Mouse (Mus musculus) frontal cortex, postnatal 25 days (tissue): ENCODE measurements at regions not wholly inside any gene's neighbourhood (a gene's known extent, or its start where the extent isn't known, plus 50 kb on each side); places are given as distances from the start of the nearest gene placed in this dataset.
A peak's percentile ranks its signal among the peaks of the same experiment; 100 is the strongest.

Source experiments
- DNase-seq, 2 experiments: peaks; one replicate each; pipeline ENCODE4 v3.0.0; 2022; ENCODE audit warnings: low spot score in 2 of 2

DNA sequence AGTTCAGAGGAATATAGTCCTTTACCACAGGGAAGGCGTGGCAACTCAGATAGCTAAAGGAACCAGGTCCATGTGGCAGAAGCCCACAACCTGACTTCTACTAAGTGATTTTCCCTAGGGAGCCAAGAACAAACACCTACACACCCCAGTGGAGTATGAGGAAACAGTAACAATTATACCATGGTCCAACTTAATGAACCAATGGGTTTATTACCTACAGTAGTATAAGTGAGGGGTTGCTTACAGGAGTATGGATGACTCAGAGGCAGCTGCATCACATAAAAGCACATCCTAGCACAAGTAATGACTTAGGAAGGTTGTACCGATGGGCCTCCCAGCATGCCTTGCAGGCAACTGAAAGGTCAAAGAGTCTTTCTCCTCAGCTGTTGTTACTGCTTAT lies 98.7 kb upstream of the Cul1 start:
- no peak for DNase-seq

DNA sequence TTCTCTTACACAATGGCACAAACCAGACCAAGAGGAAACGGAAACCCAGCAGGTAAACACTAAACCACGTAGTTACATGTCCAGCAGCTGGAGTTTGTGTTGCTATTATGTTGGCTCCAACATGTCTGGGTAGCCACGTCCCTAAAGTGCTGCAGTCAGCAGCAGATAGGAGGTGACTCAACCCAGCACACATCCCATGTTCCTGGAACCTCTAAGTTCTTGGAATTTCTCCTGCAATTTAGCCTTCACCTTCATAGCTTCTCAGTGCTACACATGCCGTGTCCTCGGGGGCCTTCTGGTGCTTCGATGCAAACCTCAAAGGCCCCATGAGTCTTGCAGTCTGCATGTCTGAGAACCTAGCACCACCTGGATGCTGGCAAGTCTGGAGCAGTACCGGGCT lies 97.7 kb upstream of the Cul1 start:
- no peak for DNase-seq

DNA sequence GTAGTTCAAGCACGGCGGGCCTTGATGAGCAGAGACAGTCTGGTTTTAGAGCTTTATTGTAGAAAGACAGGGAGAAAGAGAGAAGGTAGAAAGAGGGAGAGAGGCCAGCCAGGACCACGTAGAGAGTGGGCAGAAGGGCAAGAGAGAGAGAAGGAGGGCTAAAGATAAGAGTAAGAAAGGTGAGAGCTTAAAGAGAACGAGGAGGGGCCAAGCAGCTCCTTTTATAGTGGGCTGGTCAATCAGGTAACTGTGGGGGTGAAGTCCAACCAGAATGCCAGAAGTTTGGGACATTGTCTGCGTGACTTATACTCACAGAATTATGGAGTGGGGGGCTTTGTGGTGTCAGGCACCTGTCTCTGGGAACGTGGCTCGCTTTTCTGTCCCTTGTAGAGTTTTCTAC lies 96.7 kb upstream of the Cul1 start:
- DNase-seq, result no peak

DNA sequence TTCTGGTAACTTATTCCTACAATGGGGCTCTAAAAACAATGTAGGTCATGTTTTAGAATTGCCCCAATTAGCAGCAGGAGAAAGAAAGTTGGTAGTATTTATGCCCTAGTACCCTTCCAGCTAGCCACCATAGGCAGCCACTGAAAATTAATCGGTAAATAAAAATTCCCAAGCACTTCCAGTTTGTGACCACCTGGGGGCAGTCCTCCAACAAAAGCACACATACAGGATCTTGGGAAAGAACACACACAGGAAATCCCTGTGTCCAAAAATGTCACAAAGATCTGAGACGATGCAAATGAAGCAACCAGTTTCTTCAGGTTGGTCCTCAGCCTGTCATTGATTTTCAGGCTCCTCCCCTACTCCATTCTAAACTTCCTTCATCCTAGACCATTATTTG lies 94.5 kb upstream of the Cul1 start:
- DNase-seq, result peak in 1 of 2 experiments; percentile 21

DNA sequence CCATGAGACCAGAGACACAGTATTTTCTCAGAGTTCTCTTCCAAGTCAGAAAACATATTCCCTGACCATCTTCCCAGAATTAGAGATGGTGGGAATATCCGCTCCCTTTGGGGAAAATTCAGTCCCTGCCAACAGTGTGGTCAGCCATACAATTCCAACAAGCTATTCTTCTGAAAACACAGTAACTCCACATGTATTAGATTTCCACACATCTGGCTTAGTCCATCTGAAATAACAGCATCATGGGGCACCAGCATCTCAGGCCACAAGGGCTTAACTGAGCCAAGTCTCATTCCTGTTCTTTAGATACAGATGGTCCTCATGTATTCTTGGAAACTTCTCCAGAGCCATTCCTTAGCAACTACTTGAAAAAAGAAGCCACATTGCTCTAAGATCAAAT lies 89.2 kb upstream of the Cul1 start:
- no peak for DNase-seq

DNA sequence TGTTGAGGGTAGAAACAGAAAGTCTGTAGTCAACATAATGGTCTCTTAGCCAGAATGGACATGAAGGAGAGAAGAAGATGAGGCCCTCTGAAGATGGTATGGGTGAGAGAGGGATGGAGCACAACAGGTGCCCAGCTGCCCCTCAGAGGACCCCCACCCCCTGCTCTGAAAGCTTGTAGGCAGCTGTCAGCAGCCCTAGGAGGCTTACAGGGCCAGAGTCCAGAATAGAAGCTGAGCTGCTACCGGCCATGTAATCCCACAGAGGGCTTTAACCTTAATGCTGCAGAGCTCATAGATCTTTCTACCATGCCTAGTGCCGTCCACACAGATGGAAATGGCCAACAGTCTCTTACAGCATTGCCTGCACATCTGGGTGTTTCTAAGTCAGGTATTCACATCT lies 88.6 kb upstream of the Cul1 start:
- DNase-seq, result no peak

DNA sequence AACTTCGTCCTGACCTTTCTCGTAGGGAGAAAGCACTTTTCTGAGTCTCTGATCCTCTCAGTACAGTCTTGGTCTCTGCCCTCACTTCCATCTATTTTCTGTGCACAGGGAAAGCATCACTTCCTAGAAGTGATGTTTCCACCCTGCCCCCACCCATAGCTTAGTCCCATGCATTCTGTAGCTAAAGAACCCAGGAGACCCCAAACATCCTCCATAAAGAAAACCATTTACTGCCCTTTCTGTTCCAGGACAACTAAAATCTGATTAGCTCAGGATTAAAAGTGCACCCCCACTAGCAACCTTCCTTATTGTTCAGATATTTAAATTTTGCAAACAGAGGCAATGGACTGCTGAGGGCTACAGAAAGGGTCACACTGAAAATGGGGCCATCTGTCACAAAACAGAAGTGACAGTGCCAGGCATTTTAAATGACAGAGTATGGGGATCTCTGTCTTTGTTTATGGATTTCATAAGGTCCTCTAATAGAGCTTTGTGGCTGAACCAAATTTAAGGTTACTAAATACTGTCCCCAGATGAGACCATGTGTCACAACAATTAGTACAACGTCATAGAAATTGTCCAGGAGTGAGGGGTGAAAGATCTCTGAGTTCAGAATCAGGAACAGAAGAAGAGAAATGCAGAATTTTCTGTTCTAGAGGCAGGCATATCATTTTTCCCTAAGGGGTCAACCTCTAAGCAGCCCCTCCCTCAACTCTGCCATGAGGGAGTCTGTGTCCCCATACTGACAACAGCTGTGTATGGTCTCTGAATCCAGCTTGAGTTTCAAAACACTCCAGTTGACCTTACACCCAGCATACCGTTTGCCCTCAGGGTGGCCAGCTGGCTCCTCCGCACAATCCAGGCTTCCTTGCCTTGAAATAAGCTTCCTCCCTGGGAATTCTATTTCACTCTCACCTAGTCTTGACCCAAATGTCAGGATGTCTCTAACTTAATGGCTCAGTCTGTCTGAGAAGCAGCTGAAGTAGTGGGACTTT lies 87.2 kb upstream of the Cul1 start:
- DNase-seq, result no peak

DNA sequence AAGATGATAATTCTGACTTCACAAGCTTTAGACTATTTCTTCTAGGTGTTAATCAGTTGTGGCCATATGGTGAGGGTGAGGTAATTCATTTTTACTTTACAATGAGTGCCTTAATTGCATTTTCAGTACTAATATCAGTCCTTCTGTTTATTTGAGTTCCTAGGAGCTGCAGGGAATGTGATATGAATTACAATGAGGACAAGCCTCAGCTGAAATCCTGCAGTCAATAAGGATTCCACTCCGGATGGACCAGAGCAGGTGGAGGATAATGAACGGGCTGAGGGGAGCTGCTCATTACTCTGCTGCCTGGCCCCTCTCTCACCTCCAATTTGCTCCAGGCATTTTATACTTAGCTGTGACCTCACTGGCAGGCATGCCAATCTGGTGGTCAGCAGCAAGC lies 85.7 kb upstream of the Cul1 start:
- DNase-seq, result no peak

DNA sequence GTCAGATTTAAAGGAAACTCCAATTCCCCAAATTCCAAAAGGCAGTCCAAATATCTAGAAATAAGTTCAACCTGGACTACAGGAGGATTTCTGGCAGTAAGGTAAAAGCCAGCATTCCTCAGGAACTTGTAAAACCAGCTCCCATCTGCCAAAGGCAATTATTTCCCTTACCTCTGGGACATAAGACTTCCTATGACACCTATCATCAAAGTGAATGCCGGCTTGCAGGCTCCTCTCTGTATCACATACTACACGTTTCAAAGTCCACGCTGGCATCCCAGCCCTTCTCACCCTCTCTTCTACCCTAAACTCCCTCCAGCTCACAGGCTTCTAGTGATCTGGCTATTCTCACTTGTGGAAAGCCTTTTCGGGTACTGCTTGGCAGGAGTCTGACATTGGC lies 77.5 kb upstream of the Cul1 start:
- no peak for DNase-seq

DNA sequence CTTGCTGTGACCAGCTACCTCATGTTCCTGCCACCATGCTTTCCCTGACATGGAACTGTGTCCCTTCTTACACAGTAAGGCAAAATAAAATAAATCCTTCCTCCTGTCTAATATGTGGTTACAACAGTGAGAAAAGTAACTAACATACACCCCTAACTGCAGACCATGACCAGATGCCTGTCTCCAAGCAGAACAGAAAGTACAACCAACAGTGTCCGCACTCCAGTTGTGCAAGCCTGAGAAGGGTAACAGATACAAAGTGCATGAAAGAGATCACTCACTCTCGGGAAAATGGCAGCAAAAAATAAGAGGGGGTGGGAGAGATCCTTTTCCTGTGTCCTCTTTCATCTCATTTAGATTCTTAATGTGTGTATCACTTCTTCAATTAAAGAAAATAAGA lies 71.7 kb upstream of the Cul1 start:
- no peak for DNase-seq

DNA sequence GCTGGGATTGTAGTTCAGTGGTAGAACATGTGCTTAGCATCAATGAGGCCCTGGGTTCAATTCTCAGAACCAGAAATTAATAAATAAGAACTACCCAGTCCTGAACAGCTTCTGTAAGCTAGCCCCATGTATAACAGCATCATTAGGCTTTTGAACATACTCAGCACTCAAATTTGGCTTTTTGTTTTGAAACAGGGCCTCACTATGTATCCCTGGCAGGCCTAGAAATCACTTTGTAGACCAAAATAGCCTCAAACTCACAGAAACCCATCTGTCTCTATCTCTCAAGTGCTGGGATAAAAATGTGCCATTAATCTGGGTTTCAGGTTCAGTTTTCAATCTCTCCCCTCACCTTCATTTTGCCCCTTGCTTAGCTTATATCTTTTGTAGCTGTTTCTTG lies 66.6 kb upstream of the Cul1 start:
- DNase-seq, result no peak

DNA sequence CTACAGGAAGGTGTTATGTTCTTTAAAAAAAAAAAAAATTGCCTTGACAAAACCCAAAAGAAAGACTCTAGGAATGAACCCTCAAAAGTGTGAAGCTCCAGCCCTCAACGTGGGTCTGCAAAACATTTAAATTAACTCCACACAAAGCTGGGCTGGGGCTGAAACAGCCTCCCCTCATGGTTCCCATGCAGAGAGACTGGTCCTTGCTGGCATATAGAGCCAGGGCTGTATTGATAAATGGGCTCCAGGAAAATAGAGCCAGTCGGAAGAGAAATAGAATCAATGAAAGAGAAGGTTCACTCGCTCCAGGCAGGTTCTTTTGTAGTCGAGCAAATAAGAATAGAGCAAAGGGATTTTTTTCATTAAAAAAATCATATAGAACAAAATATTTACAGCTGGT lies 63.3 kb upstream of the Cul1 start:
- no peak for DNase-seq

DNA sequence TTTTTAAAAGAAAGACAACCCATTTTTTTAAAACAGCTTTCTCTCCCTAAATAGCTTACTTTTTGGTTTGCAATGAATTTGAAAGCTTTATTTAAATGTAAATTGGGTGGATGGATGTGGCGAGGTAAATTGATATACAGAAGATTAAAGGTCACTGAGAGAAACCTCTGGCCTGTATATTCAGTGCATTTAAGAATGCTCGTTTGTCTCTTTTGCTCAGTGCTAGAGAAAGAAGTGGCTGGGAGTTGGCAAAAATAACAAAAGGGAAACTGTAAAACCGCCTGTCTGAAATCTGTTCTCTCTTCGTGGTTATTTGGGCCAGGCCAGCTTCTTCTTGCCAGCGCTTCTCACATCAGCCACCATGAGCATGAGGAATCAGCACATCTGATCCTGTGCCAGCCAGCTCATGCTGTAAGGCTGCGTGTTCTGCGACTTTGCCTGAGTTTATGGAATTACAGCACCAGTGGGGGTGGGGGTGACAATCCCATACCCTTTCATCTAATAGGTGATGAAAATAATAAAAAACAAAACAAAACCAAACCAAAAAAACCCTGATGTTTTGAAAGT lies 62.7 kb upstream of the Cul1 start:
- peak; percentile 17 to 51 for DNase-seq

DNA sequence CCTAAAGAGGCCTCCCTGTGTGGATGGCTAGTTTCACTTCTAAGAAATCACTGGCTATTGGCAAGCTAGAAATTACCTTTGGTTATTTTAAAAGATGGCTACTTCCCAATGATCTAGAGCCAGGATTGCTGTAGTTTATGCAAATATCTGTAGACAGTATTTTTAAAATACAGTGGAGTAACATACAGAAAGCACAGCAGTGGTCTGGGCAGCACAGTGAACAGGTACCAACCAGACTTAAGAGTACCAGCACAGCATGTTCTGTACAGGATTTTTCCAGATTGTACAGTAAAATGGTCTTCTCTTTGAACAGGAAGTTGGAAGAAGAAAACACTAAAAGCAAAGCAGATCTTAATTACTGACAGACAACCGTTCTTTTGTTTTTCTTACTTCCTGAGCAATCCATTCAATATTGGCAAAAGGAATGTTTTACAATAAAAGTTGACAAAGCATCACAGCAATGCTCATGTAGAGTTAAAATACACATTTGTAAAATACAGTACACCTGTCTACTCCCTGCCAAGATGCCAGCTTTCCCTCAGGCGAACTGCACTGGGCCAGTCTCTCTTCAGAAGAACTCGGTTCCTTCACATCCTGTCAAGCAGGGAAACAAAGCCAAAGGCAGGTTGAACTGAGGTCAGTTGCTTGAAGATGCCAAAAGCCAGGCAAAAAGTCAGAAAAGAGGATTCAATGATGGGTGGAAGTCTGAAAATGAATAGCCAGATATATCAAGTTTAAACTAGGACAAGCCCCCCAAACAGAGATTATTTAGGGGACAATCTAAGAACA lies 62.0 kb upstream of the Cul1 start:
- no peak for DNase-seq

DNA sequence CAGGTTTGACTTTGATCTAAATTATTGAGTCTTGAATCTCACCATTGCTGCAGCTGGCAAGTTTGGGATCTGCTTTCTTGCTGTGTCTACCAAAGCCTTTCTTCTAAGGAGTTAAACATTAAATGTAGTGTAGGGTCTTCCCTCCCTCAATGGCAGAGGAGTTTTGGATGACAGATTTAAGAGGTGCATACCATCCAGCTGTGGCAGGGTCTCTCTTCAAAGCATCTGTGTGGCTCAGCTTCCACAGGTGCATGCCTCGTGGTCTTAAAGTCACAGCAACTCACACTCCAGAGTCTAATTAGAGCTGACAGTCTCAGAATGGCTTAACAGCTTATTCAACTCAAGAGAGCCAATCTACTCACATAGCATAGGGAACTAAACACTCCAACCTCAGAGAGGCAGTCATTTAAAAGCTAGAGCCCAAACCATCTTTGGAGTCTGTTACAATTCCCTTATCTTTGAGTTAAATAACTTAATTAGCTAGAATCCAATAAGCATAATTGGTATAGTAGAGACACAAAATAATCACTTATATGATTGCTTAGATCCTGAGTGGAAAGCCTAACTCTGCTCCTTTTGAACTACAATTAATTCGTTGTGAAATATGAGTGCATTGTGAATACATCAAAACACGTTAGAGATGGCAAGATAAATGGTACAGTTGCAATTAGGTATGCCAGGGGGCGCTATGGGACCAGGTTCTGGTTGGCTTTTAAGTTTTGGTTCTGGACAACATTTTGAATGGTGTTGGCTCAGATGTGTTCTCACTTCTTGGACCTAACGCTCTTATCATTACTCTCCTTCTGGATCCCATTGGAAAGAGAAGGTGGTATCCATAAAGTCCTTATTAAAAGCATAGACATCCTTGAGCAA lies 57.5 kb upstream of the Cul1 start:
- DNase-seq, result no peak
